Mouse (Mus musculus): ENCODE results near the gene Smpd4. TPM values are rescaled to one million over a fixed set of nuclear protein-coding genes. Genes with fewer than 3 reads are reported as not detected.

Smpd4 gene
- polyA plus RNA-seq, 1 experiment: 36.3 TPM

Other genes starting within 250 kb of the Smpd4 start
- 8.4 and 14.1 TPM in 2 replicates for gene Snap29, start 213.4 kb upstream of the Smpd4 start, polyA plus RNA-seq (2012; rRNA removed)
- gene Pi4ka, start 213.0 kb upstream of the Smpd4 start, polyA plus RNA-seq (2012; rRNA removed): 70.4 and 75.5 TPM in 2 replicates
- gene Crkl, start 167.4 kb upstream of the Smpd4 start, polyA plus RNA-seq (2012; rRNA removed): 19.2 and 19.3 TPM in 2 replicates
- 0.50 and 0.76 TPM in 2 replicates for gene Aifm3, start 129.7 kb upstream of the Smpd4 start, polyA plus RNA-seq (2012; rRNA removed)
- gene Lztr1, start 110.7 kb upstream of the Smpd4 start, polyA plus RNA-seq (2012; rRNA removed): 105 and 123 TPM in 2 replicates
- 52.6 and 59.0 TPM in 2 replicates for gene Thap7, start 88.2 kb upstream of the Smpd4 start, polyA plus RNA-seq (2012; rRNA removed)
- gene Lrrc74b, start 58.1 kb upstream of the Smpd4 start, polyA plus RNA-seq (2012; rRNA removed): 0.22 and 0.23 TPM in 2 replicates
- gene P2rx6, start 57.5 kb upstream of the Smpd4 start, polyA plus RNA-seq (2012; rRNA removed): 4.4 and 5.5 TPM in 2 replicates
- gene Slc7a4, start 36.1 kb upstream of the Smpd4 start, polyA plus RNA-seq (2012; rRNA removed): 12.4 and 17.0 TPM in 2 replicates
- gene Ccdc74a, start 27.1 kb downstream of the Smpd4 start, polyA plus RNA-seq (2012; rRNA removed): 1.5 and 2.7 TPM in 2 replicates
- 36.5 and 56.4 TPM in 2 replicates for gene Med15, start 113.5 kb downstream of the Smpd4 start, polyA plus RNA-seq (2012; rRNA removed)
- gene Klhl22, start 140.3 kb downstream of the Smpd4 start, polyA plus RNA-seq (2012; rRNA removed): 38.8 and 40.9 TPM in 2 replicates
- gene Scarf2, start 177.9 kb downstream of the Smpd4 start, polyA plus RNA-seq (2012; rRNA removed): 36.0 and 45.5 TPM in 2 replicates
- gene B830017H08Rik, start 213.8 kb downstream of the Smpd4 start, polyA plus RNA-seq (2012; rRNA removed): not detected in 2 replicates
- 2.3 and 4.0 TPM in 2 replicates for gene Car15, start 219.0 kb downstream of the Smpd4 start, polyA plus RNA-seq (2012; rRNA removed)

Measured in urinary bladder, adult 2 months (tissue).